Mouse (Mus musculus) limb, embryonic 14.5 days (tissue): ENCODE measurements around the gene Olfr113. TPM values are rescaled to one million over a fixed set of nuclear protein-coding genes. Genes with fewer than 3 reads are reported as not detected.
"Not testable (repeated sequence)": the region's sequence is repeated elsewhere in the genome, so short reads cannot be mapped to it uniquely, and the experiment has no call there.

ENCODE experiments used
- ATAC-seq: fragments of 200-750 bp; cut with Nextera tagmentation; 2 replicates; pipeline ENCODE4 v1.8.0; 2017; ENCODE audit warnings: low read depth, moderate number of reproducible peaks, moderate TSS enrichment; ENCODE audit not compliant: low FRiP score
- DNase-seq: peaks from one replicate; pipeline ENCODE4 v3.0.0-alpha.2; 2015; ENCODE audit warnings: low spot score
- H3K27ac ChIP-seq: fragments of 300-500 bp; sonication (generic); replicated peaks from 2 replicates; pipeline ENCODE4 v1.5.1; 2014; ENCODE audit warnings: low read depth, mild to moderate bottlenecking, low read length, moderate library complexity, mixed read lengths
- H3K27me3 ChIP-seq: fragments of 300-500 bp; sonication (generic); 2 replicates; pipeline ENCODE4 v1.6.1; 2014; ENCODE audit warnings: low read length, mixed read lengths; ENCODE audit not compliant: control insufficient read depth, insufficient read depth
- H3K36me3 ChIP-seq: fragments of 300-500 bp; sonication (generic); 2 replicates; pipeline ENCODE4 v1.6.1; 2014; ENCODE audit warnings: mild to moderate bottlenecking, low read length, moderate library complexity, mixed read lengths; ENCODE audit not compliant: control insufficient read depth, insufficient read depth
- H3K4me1 ChIP-seq: fragments of 300-500 bp; sonication (generic); 2 replicates; pipeline ENCODE4 v1.6.1; 2014; ENCODE audit warnings: antibody characterized with exemption, low read length, mixed read lengths; ENCODE audit not compliant: control insufficient read depth, insufficient read depth
- H3K4me2 ChIP-seq: fragments of 300-500 bp; sonication (generic); replicated peaks from 2 replicates; pipeline ENCODE4 v1.6.1; 2014; ENCODE audit warnings: low read depth, mild to moderate bottlenecking, low read length, moderate library complexity; ENCODE audit not compliant: severe bottlenecking
- H3K4me3 ChIP-seq: fragments of 300-500 bp; sonication (generic); replicated peaks from 2 replicates; pipeline ENCODE4 v1.5.1; 2014; ENCODE audit warnings: low read length
- H3K9ac ChIP-seq: fragments of 300-500 bp; sonication (generic); 2 replicates; pipeline ENCODE4 v1.6.1; 2014; ENCODE audit warnings: mild to moderate bottlenecking, low read depth, low read length, moderate library complexity; ENCODE audit not compliant: severe bottlenecking
- H3K9me3 ChIP-seq: fragments of 300-500 bp; sonication (generic); 2 replicates; pipeline ENCODE4 v1.6.1; 2016; ENCODE audit warnings: low read length; ENCODE audit not compliant: control insufficient read depth
- POLR2A ChIP-seq: fragments of 200-500 bp; IDR thresholded peaks from 2 replicates; pipeline ENCODE4 v1.8.0; 2012; ENCODE audit warnings: inconsistent platforms, mild to moderate bottlenecking, moderate library complexity, borderline replicate concordance; ENCODE audit not compliant: insufficient read depth, insufficient read length; ENCODE audit errors: extremely low read depth
- WGBS: fragments of 180-500 bp; shearing (Covaris S2); extraction: QIAGEN DNeasy Blood & Tissue Kit; methylation state at CpG from one replicate; pipeline ENCODE4 v1.1.7; 2014; 5-methylcytosine and 5-hydroxymethylcytosine counted together
- polyA plus RNA-seq, 2 experiments: library from polyadenylated mRNA; depleted of rRNA in 1 of 2; stranded (reverse) in 1 of 2; unstranded in 1 of 2; fragments of >200 nt; fragmentation: Nextera tagmentation in 1 of 2; extraction: Ambion mirVana in 1 of 2; gene quantifications; 2 replicates each; pipeline versions ENCODE4 v1.2.1 to v1.2.3; 2012 to 2014

Olfr113 gene
- polyA plus RNA-seq, 2 experiments = not detected

- no peak overlapping the region for H3K9ac ChIP-seq
- no peaks in the 10 kb centered on the region for H3K27me3 ChIP-seq
- DNase-seq (no peak), ATAC-seq (no peak)
- no peaks in the 10 kb centered on the region for H3K9me3 ChIP-seq
- no peak for TF ChIP-seq POLR2A
- H3K36me3 ChIP-seq = no peaks in the 10 kb centered on the region
- WGBS = 53% methylated on average over 3 of the region's 3 CpGs
- H3K4me2 ChIP-seq = no peak overlapping the region
- H3K4me3 ChIP-seq = no peak overlapping the region
- H3K27ac ChIP-seq = no peak overlapping the region
- H3K4me1 ChIP-seq = no peaks in the 10 kb centered on the region
Observed at GRCm38 (mm10) chr17:37543800-37544435, 33.5 kb downstream of the Olfr113 start.

- H3K9ac ChIP-seq = no peak overlapping the region
- H3K36me3 ChIP-seq = no peaks in the 10 kb centered on the region
- no peak overlapping the region for H3K4me2 ChIP-seq
- WGBS = 83% methylated on average over 4 of the region's 4 CpGs
- ATAC-seq = no peak
- no peak for TF ChIP-seq POLR2A
- no peaks in the 10 kb centered on the region for H3K4me1 ChIP-seq
- no peak overlapping the region for H3K4me3 ChIP-seq
- no peaks in the 10 kb centered on the region for H3K9me3 ChIP-seq
- no peak overlapping the region for H3K27ac ChIP-seq
- DNase-seq = no peak
- no peaks in the 10 kb centered on the region for H3K27me3 ChIP-seq
Observed at GRCm38 (mm10) chr17:37541454-37542119, 35.9 kb downstream of the Olfr113 start.

GRCm38 (mm10) chr17:37538416-37538815 lies 39.0 kb downstream of the Olfr113 start:
- not testable (repeated sequence) for H3K9ac ChIP-seq, H3K9me3 ChIP-seq, H3K4me2 ChIP-seq, H3K4me3 ChIP-seq, DNase-seq, H3K27ac ChIP-seq, H3K4me1 ChIP-seq, ATAC-seq, H3K36me3 ChIP-seq, H3K27me3 ChIP-seq
- 50% methylated on average over 1 of the region's 1 CpGs for WGBS

- no peak overlapping the region for H3K4me2 ChIP-seq
- ATAC-seq = no peak
- no peak for DNase-seq
- no peaks in the 10 kb centered on the region for H3K4me1 ChIP-seq
- H3K36me3 ChIP-seq = no peaks in the 10 kb centered on the region
- H3K9me3 ChIP-seq = no peaks in the 10 kb centered on the region
- no peak for TF ChIP-seq POLR2A
- H3K9ac ChIP-seq = no peak overlapping the region
- no peaks in the 10 kb centered on the region for H3K27me3 ChIP-seq
- H3K4me3 ChIP-seq = no peak overlapping the region
- no peak overlapping the region for H3K27ac ChIP-seq
Observed at GRCm38 (mm10) chr17:37535173-37535572, 42.3 kb downstream of the Olfr113 start.

DNA sequence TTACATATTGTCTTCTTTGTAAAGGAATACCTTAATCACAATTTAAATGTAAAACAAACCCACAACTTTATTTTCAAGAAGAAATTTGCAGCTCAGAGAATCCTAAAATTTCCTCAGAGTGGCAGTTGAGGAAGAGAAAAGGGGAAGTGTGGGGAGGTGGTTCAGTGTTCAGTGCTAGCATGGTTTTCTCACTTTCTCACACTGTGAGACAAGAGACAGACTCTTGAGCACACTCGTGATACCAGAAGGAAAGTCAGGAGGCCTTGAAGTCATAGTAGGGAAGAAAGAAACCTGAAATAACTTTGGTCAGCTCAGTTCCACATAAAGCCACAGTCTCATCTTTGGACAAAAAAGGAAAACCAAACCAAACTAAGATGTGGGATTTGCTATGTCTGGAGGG lies 52.0 kb downstream of the Olfr113 start:
- not testable (repeated sequence) for H3K4me3 ChIP-seq, H3K4me1 ChIP-seq, H3K9me3 ChIP-seq, H3K4me2 ChIP-seq, H3K27me3 ChIP-seq, H3K36me3 ChIP-seq, DNase-seq, ATAC-seq, H3K9ac ChIP-seq, H3K27ac ChIP-seq
- 69% methylated on average over 1 of the region's 1 CpGs for WGBS

DNA sequence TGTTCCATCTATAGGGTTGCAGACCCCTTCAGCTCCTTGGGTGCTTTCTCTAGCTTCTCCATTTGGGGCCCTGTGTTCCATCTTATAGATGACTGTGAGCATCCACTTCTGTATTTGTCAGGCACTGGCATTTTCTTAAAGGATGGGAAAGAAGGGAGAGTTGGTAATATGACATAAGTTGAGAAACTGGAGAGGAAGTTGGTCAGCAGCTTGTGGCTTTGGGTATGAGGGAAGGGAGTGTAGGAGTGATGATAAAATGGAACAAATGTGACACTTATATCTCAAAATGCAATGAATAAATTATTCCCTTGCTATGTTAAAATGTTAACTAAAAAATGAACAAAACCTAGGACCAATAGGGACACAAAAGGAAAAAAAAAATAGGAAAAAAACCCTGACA lies 52.9 kb downstream of the Olfr113 start:
- not testable (repeated sequence) for H3K9ac ChIP-seq, H3K27ac ChIP-seq, H3K4me3 ChIP-seq, DNase-seq, ATAC-seq, H3K27me3 ChIP-seq, H3K9me3 ChIP-seq, H3K36me3 ChIP-seq, H3K4me2 ChIP-seq, H3K4me1 ChIP-seq

Other genes starting within 250 kb of the Olfr113 start
- not detected in 2 replicates for gene Olfr103, start 238.0 kb downstream of the Olfr113 start, polyA plus RNA-seq (2012; rRNA removed)
- gene Olfr103, start 238.0 kb downstream of the Olfr113 start, polyA plus RNA-seq (2014; fragmentation: Nextera tagmentation; extraction: Ambion mirVana) = not detected in 2 replicates
- not detected in 2 replicates for gene Olfr104-ps, start 218.1 kb downstream of the Olfr113 start, polyA plus RNA-seq (2012; rRNA removed)
- not detected in 2 replicates for gene Olfr104-ps, start 218.1 kb downstream of the Olfr113 start, polyA plus RNA-seq (2014; fragmentation: Nextera tagmentation; extraction: Ambion mirVana)
- gene Olfr105-ps, start 198.6 kb downstream of the Olfr113 start, polyA plus RNA-seq (2012; rRNA removed) = not detected in 2 replicates
- gene Olfr105-ps, start 198.6 kb downstream of the Olfr113 start, polyA plus RNA-seq (2014; fragmentation: Nextera tagmentation; extraction: Ambion mirVana) = not detected in 2 replicates
- gene Olfr106-ps, start 187.3 kb downstream of the Olfr113 start, polyA plus RNA-seq (2012; rRNA removed) = not detected in 2 replicates
- gene Olfr106-ps, start 187.3 kb downstream of the Olfr113 start, polyA plus RNA-seq (2014; fragmentation: Nextera tagmentation; extraction: Ambion mirVana) = not detected in 2 replicates
- not detected in 2 replicates for gene Olfr107, start 178.4 kb downstream of the Olfr113 start, polyA plus RNA-seq (2012; rRNA removed)
- gene Olfr107, start 178.4 kb downstream of the Olfr113 start, polyA plus RNA-seq (2014; fragmentation: Nextera tagmentation; extraction: Ambion mirVana) = not detected in 2 replicates
- gene Olfr108, start 132.2 kb downstream of the Olfr113 start, polyA plus RNA-seq (2012; rRNA removed) = not detected in 2 replicates
- gene Olfr108, start 132.2 kb downstream of the Olfr113 start, polyA plus RNA-seq (2014; fragmentation: Nextera tagmentation; extraction: Ambion mirVana) = not detected in 2 replicates
- gene Olfr109, start 118.7 kb downstream of the Olfr113 start, polyA plus RNA-seq (2012; rRNA removed) = not detected in 2 replicates
- not detected in 2 replicates for gene Olfr109, start 118.7 kb downstream of the Olfr113 start, polyA plus RNA-seq (2014; fragmentation: Nextera tagmentation; extraction: Ambion mirVana)
- gene H2-M2, start 94.1 kb downstream of the Olfr113 start, polyA plus RNA-seq (2012; rRNA removed) = 0.06 and 0.13 TPM in 2 replicates
- gene H2-M2, start 94.1 kb downstream of the Olfr113 start, polyA plus RNA-seq (2014; fragmentation: Nextera tagmentation; extraction: Ambion mirVana) = 0.21 TPM in 1 of 2 replicates, not detected in the other
- not detected in 2 replicates for gene Olfr110, start 85.2 kb downstream of the Olfr113 start, polyA plus RNA-seq (2012; rRNA removed)
- not detected in 2 replicates for gene Olfr110, start 85.2 kb downstream of the Olfr113 start, polyA plus RNA-seq (2014; fragmentation: Nextera tagmentation; extraction: Ambion mirVana)
- 0.09 and 0.28 TPM in 2 replicates for gene Olfr111, start 69.6 kb downstream of the Olfr113 start, polyA plus RNA-seq (2012; rRNA removed)
- not detected in 2 replicates for gene Olfr111, start 69.6 kb downstream of the Olfr113 start, polyA plus RNA-seq (2014; fragmentation: Nextera tagmentation; extraction: Ambion mirVana)
- gene Olfr112, start 8.2 kb downstream of the Olfr113 start, polyA plus RNA-seq (2012; rRNA removed) = not detected in 2 replicates
- gene Olfr112, start 8.2 kb downstream of the Olfr113 start, polyA plus RNA-seq (2014; fragmentation: Nextera tagmentation; extraction: Ambion mirVana) = not detected in 2 replicates
- gene Olfr114, start 15.1 kb upstream of the Olfr113 start, polyA plus RNA-seq (2012; rRNA removed) = not detected in 2 replicates
- not detected in 2 replicates for gene Olfr114, start 15.1 kb upstream of the Olfr113 start, polyA plus RNA-seq (2014; fragmentation: Nextera tagmentation; extraction: Ambion mirVana)
- gene Olfr115, start 49.4 kb upstream of the Olfr113 start, polyA plus RNA-seq (2012; rRNA removed) = not detected in 2 replicates
- not detected in 2 replicates for gene Olfr115, start 49.4 kb upstream of the Olfr113 start, polyA plus RNA-seq (2014; fragmentation: Nextera tagmentation; extraction: Ambion mirVana)
- not detected in 2 replicates for gene Olfr116, start 49.5 kb upstream of the Olfr113 start, polyA plus RNA-seq (2012; rRNA removed)
- gene Olfr116, start 49.5 kb upstream of the Olfr113 start, polyA plus RNA-seq (2014; fragmentation: Nextera tagmentation; extraction: Ambion mirVana) = not detected in 2 replicates
- gene Olfr117, start 86.1 kb upstream of the Olfr113 start, polyA plus RNA-seq (2012; rRNA removed) = not detected in 2 replicates
- gene Olfr117, start 86.1 kb upstream of the Olfr113 start, polyA plus RNA-seq (2014; fragmentation: Nextera tagmentation; extraction: Ambion mirVana) = not detected in 2 replicates
- not detected in 2 replicates for gene Olfr118, start 89.3 kb upstream of the Olfr113 start, polyA plus RNA-seq (2012; rRNA removed)
- gene Olfr118, start 89.3 kb upstream of the Olfr113 start, polyA plus RNA-seq (2014; fragmentation: Nextera tagmentation; extraction: Ambion mirVana) = not detected in 2 replicates
- gene Olfr119, start 118.9 kb upstream of the Olfr113 start, polyA plus RNA-seq (2012; rRNA removed) = not detected in 2 replicates
- gene Olfr119, start 118.9 kb upstream of the Olfr113 start, polyA plus RNA-seq (2014; fragmentation: Nextera tagmentation; extraction: Ambion mirVana) = not detected in 2 replicates
- gene Olfr120, start 144.1 kb upstream of the Olfr113 start, polyA plus RNA-seq (2012; rRNA removed) = not detected in 2 replicates
- not detected in 2 replicates for gene Olfr120, start 144.1 kb upstream of the Olfr113 start, polyA plus RNA-seq (2014; fragmentation: Nextera tagmentation; extraction: Ambion mirVana)
- not detected in 2 replicates for gene Olfr121, start 171.2 kb upstream of the Olfr113 start, polyA plus RNA-seq (2012; rRNA removed)
- not detected in 2 replicates for gene Olfr121, start 171.2 kb upstream of the Olfr113 start, polyA plus RNA-seq (2014; fragmentation: Nextera tagmentation; extraction: Ambion mirVana)
- gene Olfr122, start 190.9 kb upstream of the Olfr113 start, polyA plus RNA-seq (2012; rRNA removed) = not detected in 2 replicates
- gene Olfr122, start 190.9 kb upstream of the Olfr113 start, polyA plus RNA-seq (2014; fragmentation: Nextera tagmentation; extraction: Ambion mirVana) = not detected in 2 replicates
- gene Olfr123, start 215.9 kb upstream of the Olfr113 start, polyA plus RNA-seq (2012; rRNA removed) = not detected in 2 replicates
- gene Olfr123, start 215.9 kb upstream of the Olfr113 start, polyA plus RNA-seq (2014; fragmentation: Nextera tagmentation; extraction: Ambion mirVana) = not detected in 2 replicates
- not detected in 2 replicates for gene Olfr124, start 222.2 kb upstream of the Olfr113 start, polyA plus RNA-seq (2012; rRNA removed)
- gene Olfr124, start 222.2 kb upstream of the Olfr113 start, polyA plus RNA-seq (2014; fragmentation: Nextera tagmentation; extraction: Ambion mirVana) = not detected in 2 replicates